Mouse (Mus musculus): ENCODE data around the gene Aqp6. TPM values are rescaled to one million over a fixed set of nuclear protein-coding genes. Genes with fewer than 3 reads are reported as not detected.

Gene Aqp6
- not detected for polyA plus RNA-seq (2017; shearing (Covaris generic))

GRCm38 (mm10) chr15:99600986-99601822 is at the start of gene Aqp6:
Gene Aqp6 (plus strand): TSS chr15:99601400.

GRCm38 (mm10) chr15:99578802-99579485 is 22.3 kb upstream of the Aqp6 start, which contains the start of gene Aqp2:
Gene Aqp2 (plus strand): TSS chr15:99579055.

GRCm38 (mm10) chr15:99590429-99591084 is 10.6 kb upstream of the Aqp6 start, which contains the start of gene Aqp5:
Gene Aqp5 (plus strand): TSS chr15:99590782.

GRCm38 (mm10) chr15:99651163-99651872 is 50.1 kb downstream of the Aqp6 start, which contains the start of gene Racgap1:
Gene Racgap1 (minus strand): TSS chr15:99651656.

Other genes starting within 250 kb of the Aqp6 start
- gene Fmnl3, start 230.9 kb upstream of the Aqp6 start, polyA plus RNA-seq (2017; shearing (Covaris generic)), result 28.2 TPM
- gene Tmbim6, start 208.5 kb upstream of the Aqp6 start, polyA plus RNA-seq (2017; shearing (Covaris generic)), result 197 TPM
- 17.4 TPM for gene Nckap5l, start 143.7 kb upstream of the Aqp6 start, polyA plus RNA-seq (2017; shearing (Covaris generic))
- gene Bcdin3d, start 126.7 kb upstream of the Aqp6 start, polyA plus RNA-seq (2017; shearing (Covaris generic)), result 26.9 TPM
- not detected for gene Faim2, start 73.2 kb upstream of the Aqp6 start, polyA plus RNA-seq (2017; shearing (Covaris generic))
- gene Aqp2, start 22.3 kb upstream of the Aqp6 start, polyA plus RNA-seq (2017; shearing (Covaris generic)), result not detected
- not detected for gene Aqp5, start 10.6 kb upstream of the Aqp6 start, polyA plus RNA-seq (2017; shearing (Covaris generic))
- gene Racgap1, start 50.3 kb downstream of the Aqp6 start, polyA plus RNA-seq (2017; shearing (Covaris generic)), result 32.0 TPM
- 0.40 TPM for gene Asic1, start 69.0 kb downstream of the Aqp6 start, polyA plus RNA-seq (2017; shearing (Covaris generic))
- gene Smarcd1, start 100.7 kb downstream of the Aqp6 start, polyA plus RNA-seq (2017; shearing (Covaris generic)), result 12.3 TPM
- gene Gm17349, start 104.1 kb downstream of the Aqp6 start, polyA plus RNA-seq (2017; shearing (Covaris generic)), result not detected
- gene Gpd1, start 116.1 kb downstream of the Aqp6 start, polyA plus RNA-seq (2017; shearing (Covaris generic)), result not detected
- 176 TPM for gene Cox14, start 124.2 kb downstream of the Aqp6 start, polyA plus RNA-seq (2017; shearing (Covaris generic))
- gene Cers5, start 171.5 kb downstream of the Aqp6 start, polyA plus RNA-seq (2017; shearing (Covaris generic)), result 81.5 TPM

Data from activated CD4-positive, CD25-positive, alpha-beta regulatory T cell, adult 9 weeks (primary cell).